14 mouse cellular contexts compared by ENCODE assay signal in the genomic region with DNA sequence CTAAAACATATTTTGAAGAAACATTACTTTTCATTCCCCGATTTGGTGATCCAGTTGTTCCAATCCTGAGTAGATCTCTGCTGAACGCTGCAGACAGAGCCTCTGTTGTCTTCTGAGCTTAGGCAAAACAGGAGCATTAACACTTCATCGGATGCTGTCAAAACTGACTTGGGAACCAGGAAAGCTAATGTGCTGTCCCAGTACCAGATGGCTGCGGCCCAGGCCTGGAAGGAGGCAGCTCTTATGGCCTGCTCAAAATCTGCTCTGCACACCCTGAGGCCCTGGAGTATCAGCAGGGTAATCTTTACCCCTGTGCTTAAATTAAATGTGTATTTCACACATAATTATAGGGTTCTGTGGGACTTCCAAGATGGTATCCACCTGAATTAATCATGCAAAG.
DNase-seq lines count a peak whose midpoint lies in the region; ATAC-seq and TF ChIP-seq lines count a peak whose summit lies in the region.
"Had no signal": no experiment of that assay in that cellular context is flagged by ENCODE, and none has a peak within 500 bp of the region (broad histone marks: within the 10 kb centered on the region; RNA-seq: fewer than 3 reads in every experiment).

No protein-coding gene starts in this region.

- H3K36me3 ChIP-seq in hindbrain, postnatal 0 days (ENCODE audit: insufficient read depth, low read length): no peaks in the 10 kb centered on the region
- H3K36me3 ChIP-seq in hindbrain, embryonic 12.5 days: no peaks in the 10 kb centered on the region
- H3K36me3 ChIP-seq: neural tube, embryonic 13.5 days had no signal

- no peak for TF ChIP-seq CTCF in hindbrain, postnatal 0 days (IDR thresholded peaks at IDR 0.05; ENCODE audit: low read depth)
- TF ChIP-seq CTCF in cerebellum, adult 2 months (IDR thresholded peaks at IDR 0.05; ENCODE audit: borderline replicate concordance, insufficient read depth, low read depth, low read length): no peak

- H3K9ac ChIP-seq in hindbrain, postnatal 0 days (replicated peaks; ENCODE audit: low read length): no peak overlapping the region
- H3K9ac ChIP-seq in hindbrain, embryonic 12.5 days: no peak overlapping the region
- H3K9ac ChIP-seq: hindbrain, embryonic 14.5 days; neural tube, embryonic 13.5 days had no signal

- H3K27me3 ChIP-seq in hindbrain, postnatal 0 days (ENCODE audit: insufficient read depth, low read length): no peaks in the 10 kb centered on the region
- no peaks in the 10 kb centered on the region for H3K27me3 ChIP-seq in hindbrain, embryonic 12.5 days
- H3K27me3 ChIP-seq in cerebellum, adult 2 months (ENCODE audit: control insufficient read depth, insufficient read depth, low read length): no peaks in the 10 kb centered on the region; the same call in 1 of the 2 replicates
- H3K27me3 ChIP-seq: CH12.LX; neural tube, embryonic 13.5 days had no signal

- TF ChIP-seq POLR2A in cerebellum, adult 2 months (IDR thresholded peaks at IDR 0.05; ENCODE audit: borderline replicate concordance, insufficient read depth, low read length): no peak

- H3K4me3 ChIP-seq in hindbrain, postnatal 0 days (ENCODE audit: low read length): no peak overlapping the region
- no peak overlapping the region for H3K4me3 ChIP-seq in hindbrain, embryonic 12.5 days
- no peak overlapping the region for H3K4me3 ChIP-seq in cerebellum, adult 2 months (replicated peaks; ENCODE audit: insufficient read depth, low read depth, low read length)
- H3K4me3 ChIP-seq: neural tube, embryonic 13.5 days had no signal

- H3K9me3 ChIP-seq in hindbrain, postnatal 0 days (ENCODE audit: low read length): no peaks in the 10 kb centered on the region
- no peaks in the 10 kb centered on the region for H3K9me3 ChIP-seq in hindbrain, embryonic 12.5 days (replicated peaks)
- H3K9me3 ChIP-seq: neural tube, embryonic 13.5 days had no signal

- peaks cover 12% of the 10 kb centered on the region for H3K4me1 ChIP-seq in hindbrain, postnatal 0 days (ENCODE audit: insufficient read depth, low read length)
- 0 out of 2 replicates have a peak, but pooled peaks cover 4% of the 10 kb centered on the region for H3K4me1 ChIP-seq in hindbrain, embryonic 12.5 days
- H3K4me1 ChIP-seq in cerebellum, adult 2 months (ENCODE audit: control insufficient read depth, insufficient read depth, low read length): no peaks in the 10 kb centered on the region

- ATAC-seq in hindbrain, postnatal 0 days: peak; percentile 49; the same call in 1 of the 2 replicates
- ATAC-seq in hindbrain, embryonic 12.5 days (ENCODE audit: low FRiP score): no peak
- ATAC-seq in granulocyte monocyte progenitor cell, adult 5-6 weeks (replicated peaks; ENCODE audit: poor library complexity, severe bottlenecking): no peak

- H3K4me2 ChIP-seq in hindbrain, postnatal 0 days (ENCODE audit: low read depth, low read length): no peak overlapping the region
- no peak overlapping the region for H3K4me2 ChIP-seq in hindbrain, embryonic 12.5 days (replicated peaks)
- H3K4me2 ChIP-seq: hindbrain, embryonic 14.5 days; neural tube, embryonic 13.5 days had no signal

- peak overlapping the region; percentile 56; the same call in 1 of the 2 replicates for H3K27ac ChIP-seq in hindbrain, postnatal 0 days
- H3K27ac ChIP-seq in hindbrain, embryonic 12.5 days: no peak overlapping the region
- H3K27ac ChIP-seq in cerebellum, adult 2 months (ENCODE audit: insufficient read depth, low read length): no peak overlapping the region; the same call in 1 of the 2 replicates
- H3K27ac ChIP-seq: hindbrain, embryonic 14.5 days; kidney, postnatal 0 days; neural tube, embryonic 13.5 days; stomach, postnatal 0 days had no signal

- DNase-seq in hindbrain, postnatal 0 days (ENCODE audit: low spot score): peak; percentile 58
- peak; percentile 16 to 44 for DNase-seq in cerebellum, adult 2 months
- peak; percentile 82 to 83 for DNase-seq in cerebellum, postnatal 14 days
- DNase-seq in gastrocnemius, postnatal 36 days: peak; percentile 25
- DNase-seq in frontal cortex, postnatal 14 days (ENCODE audit: low spot score in 2 of 2): no peak
- DNase-seq: adrenal gland, postnatal 36 days; heart, adult 11 months had no signal

- WGBS in hindbrain, postnatal 0 days: 37% methylated on average over 4 of the region's 4 CpGs
- WGBS in hindbrain, embryonic 12.5 days: 67% methylated on average over 4 of the region's 4 CpGs
- 34% methylated on average over 4 of the region's 4 CpGs for WGBS in cerebellum, adult 2 months

- intact Hi-C loops in gastrocnemius, postnatal 36 days (cut with DNase I): no loop called here

Comparison
In these comparisons a context has a peak if more than half of its experiments do, and no peak if none do; other contexts are left out.
1. DNase-seq: peak in hindbrain, postnatal 0 days (single experiment), cerebellum, adult 2 months (2 of 2), cerebellum, postnatal 14 days (2 of 2) and gastrocnemius, postnatal 36 days (2 of 2); none in frontal cortex, postnatal 14 days (0 of 2).